Mouse (Mus musculus) erythroid progenitor cell, adult 5-6 weeks (primary cell): ENCODE data around the gene Evi2. TPM values are rescaled to one million over a fixed set of nuclear protein-coding genes. Genes with fewer than 3 reads are reported as not detected.

Source experiments
- ATAC-seq: replicated peaks from 2 replicates; pipeline ENCODE4 v1.8.0; 2016; ENCODE audit warnings: moderate number of reproducible peaks, mild to moderate bottlenecking, moderate TSS enrichment, inconsistent platforms; ENCODE audit not compliant: poor library complexity, low FRiP score, severe bottlenecking
- total RNA-seq, 2 experiments: library from RNA; stranded (forward) in 1 of 2; stranded (reverse) in 1 of 2; fragments of 150-400 nt in 1 of 2; fragments of 186-747, 209-891 nt in 1 of 2; gene quantifications; 2 replicates each; pipeline versions ENCODE4 v1.2.3 to v1.2.4; 2015 to 2017; ENCODE audit warnings: low replicate concordance in 2 of 2

The Evi2 gene
- total RNA-seq, 2 experiments from 2014 or later = 4.7 to 30.2 TPM

GRCm38 (mm10) chr11:79527015-79527738 is 3.2 kb downstream of the Evi2 start:
- no peak for ATAC-seq

GRCm38 (mm10) chr11:79526549-79526948 is 3.8 kb downstream of the Evi2 start:
- ATAC-seq = no peak

GRCm38 (mm10) chr11:79524310-79524575 is 6.1 kb downstream of the Evi2 start:
- ATAC-seq = no peak

GRCm38 (mm10) chr11:79523560-79524309 is 6.7 kb downstream of the Evi2 start, which contains the start of gene Evi2b:
Gene Evi2b (minus strand): TSS chr11:79523762.
- 0 out of 2 replicates have a peak, but pooled peaks have one; percentile 27 for ATAC-seq

GRCm38 (mm10) chr11:79522944-79523343 is 7.4 kb downstream of the Evi2 start:
- ATAC-seq = no peak

GRCm38 (mm10) chr11:79521930-79522329 is 8.5 kb downstream of the Evi2 start:
- no peak for ATAC-seq

- no peak for ATAC-seq
Measured at GRCm38 (mm10) chr11:79520772-79521171, 9.6 kb downstream of the Evi2 start.

- no peak for ATAC-seq
Measured at GRCm38 (mm10) chr11:79519878-79520291, 10.5 kb downstream of the Evi2 start.

- no peak for ATAC-seq
Measured at GRCm38 (mm10) chr11:79519299-79519698, 11.1 kb downstream of the Evi2 start.

GRCm38 (mm10) chr11:79515798-79516197 is 14.6 kb downstream of the Evi2 start:
- ATAC-seq = no peak

- ATAC-seq = no peak
Measured at GRCm38 (mm10) chr11:79515331-79515730, 15.1 kb downstream of the Evi2 start.

- no peak for ATAC-seq
Measured at GRCm38 (mm10) chr11:79511970-79512369, 18.4 kb downstream of the Evi2 start.

- ATAC-seq = no peak
Measured at GRCm38 (mm10) chr11:79504506-79504905, 25.9 kb downstream of the Evi2 start.

GRCm38 (mm10) chr11:79503845-79504244 is 26.5 kb downstream of the Evi2 start, which contains the start of gene Omg:
Gene Omg (minus strand): TSS chr11:79504084.
- no peak for ATAC-seq

- ATAC-seq = no peak
Measured at GRCm38 (mm10) chr11:79502917-79503316, 27.5 kb downstream of the Evi2 start.

GRCm38 (mm10) chr11:79494976-79495800 is 35.2 kb downstream of the Evi2 start:
- ATAC-seq = no peak

GRCm38 (mm10) chr11:79484721-79485120 is 45.7 kb downstream of the Evi2 start:
- ATAC-seq = no peak

GRCm38 (mm10) chr11:79483876-79484528 is 46.4 kb downstream of the Evi2 start:
- ATAC-seq = no peak

- ATAC-seq = no peak
Measured at GRCm38 (mm10) chr11:79483392-79483791, 47.0 kb downstream of the Evi2 start.

- ATAC-seq = no peak
Measured at GRCm38 (mm10) chr11:79468097-79468496, 62.3 kb downstream of the Evi2 start.
